12 mouse cellular contexts compared by ENCODE assay signal in the genomic region with DNA sequence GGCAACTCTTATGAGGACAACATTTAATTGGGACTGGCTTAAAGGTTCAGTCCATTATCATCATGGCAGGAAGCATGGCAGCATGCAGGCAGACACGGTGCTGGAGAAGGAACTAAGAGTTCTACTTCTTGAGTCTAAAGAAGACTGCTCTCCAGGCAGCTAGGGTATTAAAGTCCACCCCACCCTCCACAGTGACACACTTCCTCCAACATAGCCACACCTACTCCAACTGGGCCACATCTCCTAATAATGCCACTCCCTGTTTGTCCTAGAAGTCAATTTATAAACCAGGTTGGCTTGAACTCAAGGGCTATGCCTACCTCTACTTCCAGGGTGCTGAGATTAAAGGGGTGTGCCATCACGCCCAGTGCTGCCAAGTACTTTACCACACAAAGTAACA. TPM values are rescaled to one million over a fixed set of nuclear protein-coding genes. Genes with fewer than 3 reads are reported as not detected.
DNase-seq lines count a peak whose midpoint lies in the region; ATAC-seq lines count a peak whose summit lies in the region.
"Had no signal": no experiment of that assay in that cellular context is flagged by ENCODE, and none has a peak within 500 bp of the region (broad histone marks: within the 10 kb centered on the region; RNA-seq: fewer than 3 reads in every experiment).

No protein-coding gene starts in this region.

- peak; percentile 53 to 60 for DNase-seq in kidney, postnatal 36 days
- DNase-seq in kidney, postnatal 4 days, result no peak
- DNase-seq in c-Kit-negative CD71-positive TER-119-positive erythroid progenitor cells, embryonic 14.5 days (ENCODE audit: low read depth, low spot score), result peak; percentile 44
- peak; percentile 56 for DNase-seq in splenic B cell, adult 2 months (ENCODE audit: low read depth, low spot score)
- DNase-seq in thymus, postnatal 10 days (ENCODE audit: low spot score in 2 of 2), result no peak
- DNase-seq: cerebellum, adult 9-11 months had no signal

- H3K27me3 ChIP-seq in liver, embryonic 16.5 days (ENCODE audit: control insufficient read depth, insufficient read depth, low read depth, low read length), result peaks cover 7% of the 10 kb centered on the region
- H3K27me3 ChIP-seq in splenic B cell, adult 2 months (ENCODE audit: control insufficient read depth, insufficient read depth, low read length, poor library complexity, severe bottlenecking), result no peaks in the 10 kb centered on the region

- no peak for ATAC-seq in liver, embryonic 16.5 days (ENCODE audit: low read depth)
- no peak; the same call in 1 of the 2 replicates for ATAC-seq in granulocyte monocyte progenitor cell, adult 5-6 weeks (replicated peaks; ENCODE audit: poor library complexity, severe bottlenecking)

- peaks cover 64% of the 10 kb centered on the region for H3K4me1 ChIP-seq in liver, embryonic 16.5 days (ENCODE audit: control insufficient read depth, low read depth, low read length)

- H3K9me3 ChIP-seq in liver, embryonic 16.5 days (replicated peaks; ENCODE audit: control insufficient read depth, low read length), result no peaks in the 10 kb centered on the region
- H3K9me3 ChIP-seq: embryonic facial prominence, embryonic 10.5 days; hindbrain, embryonic 15.5 days; kidney, embryonic 15.5 days; limb, embryonic 12.5 days had no signal

- WGBS in liver, embryonic 16.5 days (ENCODE audit: insufficient replicate concordance), result 37% methylated on average over 2 of the region's 2 CpGs

- no peaks in the 10 kb centered on the region for H3K36me3 ChIP-seq in liver, embryonic 16.5 days (ENCODE audit: control insufficient read depth, insufficient read depth)
- H3K36me3 ChIP-seq in splenic B cell, adult 2 months (ENCODE audit: control insufficient read depth, insufficient read depth, low read length, poor library complexity, severe bottlenecking), result no peaks in the 10 kb centered on the region
- H3K36me3 ChIP-seq: embryonic facial prominence, embryonic 10.5 days; hindbrain, embryonic 15.5 days; kidney, embryonic 15.5 days; limb, embryonic 12.5 days had no signal

- H3K4me3 ChIP-seq in liver, embryonic 16.5 days (ENCODE audit: low read depth, low read length), result no peak overlapping the region
- H3K4me3 ChIP-seq: embryonic facial prominence, embryonic 10.5 days; hindbrain, embryonic 15.5 days; kidney, embryonic 15.5 days; limb, embryonic 12.5 days had no signal

- H3K27ac ChIP-seq in liver, embryonic 16.5 days (ENCODE audit: low read length), result 0 out of 2 replicates have a peak overlapping the region, but pooled peaks have one; percentile 16
- H3K27ac ChIP-seq: hindbrain, embryonic 15.5 days; kidney, embryonic 15.5 days; limb, embryonic 12.5 days had no signal

- H3K9ac ChIP-seq in liver, embryonic 16.5 days (ENCODE audit: low read depth, low read length), result no peak overlapping the region
- H3K9ac ChIP-seq: hindbrain, embryonic 15.5 days; kidney, embryonic 15.5 days; limb, embryonic 12.5 days had no signal

- H3K4me2 ChIP-seq in liver, embryonic 16.5 days (ENCODE audit: low read depth, low read length), result peak overlapping the region; percentile 19; the same call in 1 of the 2 replicates
- H3K4me2 ChIP-seq: hindbrain, embryonic 15.5 days; kidney, embryonic 15.5 days; limb, embryonic 12.5 days had no signal

RNA-seq across cellular contexts. Expression of a gene that starts 12.9 kb away (rescaled TPM):
- polyA plus RNA-seq in liver, embryonic 16.5 days (2015; fragmentation: Nextera tagmentation; extraction: Ambion mirVana), result 462 and 509 TPM in 2 replicates
- total RNA-seq in granulocyte monocyte progenitor cell, adult 5-6 weeks (2014; fragmentation: Nextera tagmentation), result 4,580 and 4,737 TPM in 2 replicates
- 844 and 942 TPM in 2 replicates for total RNA-seq in granulocyte monocyte progenitor cell, adult 5-6 weeks (2017)

RNA-seq across cellular contexts. Expression of a gene that starts 45.2 kb away (rescaled TPM):
- 1.3 and 1.6 TPM in 2 replicates for polyA plus RNA-seq in liver, embryonic 16.5 days (2015; fragmentation: Nextera tagmentation; extraction: Ambion mirVana)
- total RNA-seq in granulocyte monocyte progenitor cell, adult 5-6 weeks (2014; fragmentation: Nextera tagmentation), result 15.4 and 26.2 TPM in 2 replicates
- 16.0 and 20.5 TPM in 2 replicates for total RNA-seq in granulocyte monocyte progenitor cell, adult 5-6 weeks (2017)

Comparison
In these comparisons a context has a peak if more than half of its experiments do, and no peak if none do; other contexts are left out.
1. DNase-seq: peak in kidney, postnatal 36 days (2 of 2), c-Kit-negative CD71-positive TER-119-positive erythroid progenitor cells, embryonic 14.5 days (single experiment) and splenic B cell, adult 2 months (single experiment); none in kidney, postnatal 4 days (0 of 2) and thymus, postnatal 10 days (0 of 2).